Mouse (Mus musculus): ENCODE measurements at regions not wholly inside any gene's neighbourhood (a gene's known extent, or its start where the extent isn't known, plus 50 kb on each side); places are given as distances from the start of the nearest gene placed in this dataset.

GRCm38 (mm10) chr17:9879556-9880206 lies 210.2 kb upstream of the Pabpc6 start:
- intact Hi-C loops (cut with DNase I): no loop called here
- DNase-seq: no peak

DNA sequence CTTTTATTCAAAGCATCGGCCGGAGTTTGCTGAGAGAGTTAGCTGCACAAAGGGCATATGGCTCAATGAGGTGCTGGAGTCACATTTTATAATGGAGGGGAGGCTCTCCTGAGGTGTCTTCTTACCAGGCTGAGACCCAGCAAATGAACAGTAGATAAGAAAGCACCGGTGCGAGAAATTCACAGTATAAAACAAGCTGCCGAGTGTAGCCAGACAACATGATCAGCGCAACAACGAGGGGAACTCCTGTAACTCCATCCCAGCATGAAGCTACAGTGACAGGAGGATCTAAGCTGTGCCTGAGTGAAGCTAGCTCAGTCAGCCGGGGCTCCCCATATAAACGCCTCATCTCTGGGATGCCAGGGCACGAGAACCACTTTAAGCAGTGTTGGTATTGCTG lies 204.2 kb upstream of the Pabpc6 start:
- no peak for DNase-seq
- intact Hi-C loops (cut with DNase I): no loop called here

GRCm38 (mm10) chr17:9870237-9870636 lies 200.7 kb upstream of the Pabpc6 start:
- DNase-seq: peak in 1 of 2 experiments; percentile 18
- intact Hi-C loops (cut with DNase I): no loop called here

DNA sequence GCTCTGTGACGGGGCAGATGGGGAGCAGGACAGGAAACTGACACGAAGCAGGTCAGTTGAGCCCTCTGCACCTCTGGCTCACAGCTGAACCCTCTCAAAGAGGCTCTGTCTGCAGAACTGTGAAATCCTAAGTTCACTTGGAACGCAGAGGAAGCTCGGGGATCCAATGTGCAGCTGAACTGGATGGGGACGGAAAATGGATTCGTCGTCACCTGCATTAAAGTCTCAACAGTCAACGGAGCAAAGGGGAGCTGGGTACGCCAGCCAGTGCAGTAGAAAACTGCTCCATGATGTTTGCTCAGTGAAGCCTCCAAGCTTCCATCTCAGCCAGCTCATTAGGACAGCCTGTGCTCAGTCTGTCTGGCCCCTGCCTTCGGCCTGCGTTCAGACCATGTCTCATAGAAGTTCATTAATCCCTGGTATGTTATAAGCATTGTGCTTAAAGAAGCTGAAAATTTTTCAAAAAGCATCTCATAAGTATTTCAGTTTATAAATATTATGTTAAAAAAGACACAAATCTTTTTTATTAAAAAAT lies 199.3 kb upstream of the Pabpc6 start:
- intact Hi-C loops (cut with DNase I): no loop called here
- no peak for DNase-seq

DNA sequence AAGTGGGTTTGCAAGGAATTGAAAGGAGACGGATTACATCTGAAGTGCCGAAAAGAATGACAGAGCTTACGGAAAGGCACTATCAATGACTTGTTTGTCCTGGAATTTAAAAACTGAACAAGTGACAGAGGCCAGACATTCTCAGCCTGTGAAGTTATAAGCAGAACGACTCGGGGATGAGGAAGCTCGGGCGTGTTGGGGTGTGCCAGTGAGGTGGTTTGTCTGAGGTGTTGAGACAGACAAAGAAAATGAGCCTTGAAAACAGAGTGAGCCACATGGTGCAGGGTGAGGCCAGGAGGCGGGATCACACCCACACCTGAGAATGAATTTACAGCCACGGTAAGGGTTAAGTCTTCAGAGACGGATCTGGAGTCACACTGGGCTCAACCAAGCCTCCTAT lies 194.7 kb upstream of the Pabpc6 start:
- no peak for DNase-seq
- intact Hi-C loops (cut with DNase I): no loop called here

GRCm38 (mm10) chr17:9861923-9862854 lies 192.7 kb upstream of the Pabpc6 start:
- no peak for DNase-seq
- intact Hi-C loops (cut with DNase I): no loop called here

- intact Hi-C loops (cut with DNase I): no loop called here
- DNase-seq: no peak
Measured at GRCm38 (mm10) chr17:9861346-9861745, 191.8 kb upstream of the Pabpc6 start.

DNA sequence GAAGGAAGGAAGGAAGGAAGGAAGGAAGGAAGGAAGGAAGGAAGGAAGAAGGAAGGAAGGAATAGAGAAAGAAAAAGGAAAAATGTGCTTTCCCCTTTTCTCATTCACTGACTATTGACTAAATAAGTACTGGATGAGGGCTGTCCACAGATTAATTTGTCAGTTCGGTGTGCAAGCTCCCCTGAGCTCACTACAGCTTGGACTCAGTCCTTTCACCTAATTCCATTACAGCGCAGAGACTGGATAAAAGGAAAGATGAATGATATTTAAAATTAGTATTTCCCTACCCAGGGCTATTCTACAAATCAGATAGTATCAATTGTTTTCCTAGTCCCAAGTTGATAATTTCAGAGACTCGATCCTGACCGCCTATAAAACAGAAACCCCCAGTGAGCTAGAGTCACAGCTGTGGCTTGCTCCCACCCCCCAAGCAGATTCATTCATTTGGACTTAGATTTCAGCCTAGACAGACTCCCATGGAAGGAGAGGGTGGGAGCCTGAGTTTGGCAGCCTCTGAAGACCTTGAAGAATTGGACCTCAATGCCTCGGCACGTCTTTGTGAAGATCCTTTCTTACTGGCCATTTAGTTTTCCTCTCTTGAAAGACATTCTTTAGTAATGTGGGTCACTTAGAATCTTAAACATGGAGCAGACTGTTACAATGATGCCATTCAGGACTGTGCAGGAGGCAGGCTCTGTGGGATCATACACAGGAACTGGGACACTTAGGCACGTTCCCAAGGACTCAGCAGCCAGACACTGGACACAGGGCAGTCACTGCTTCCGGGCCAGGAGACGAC lies 179.2 kb upstream of the Pabpc6 start:
- intact Hi-C loops (cut with DNase I): loop anchor here (5.0 kb wide), 1 partner anchor 469 kb away; the partner anchor contains the start of gene Qk
- peak in 1 of 2 experiments; percentile 18 for DNase-seq

DNA sequence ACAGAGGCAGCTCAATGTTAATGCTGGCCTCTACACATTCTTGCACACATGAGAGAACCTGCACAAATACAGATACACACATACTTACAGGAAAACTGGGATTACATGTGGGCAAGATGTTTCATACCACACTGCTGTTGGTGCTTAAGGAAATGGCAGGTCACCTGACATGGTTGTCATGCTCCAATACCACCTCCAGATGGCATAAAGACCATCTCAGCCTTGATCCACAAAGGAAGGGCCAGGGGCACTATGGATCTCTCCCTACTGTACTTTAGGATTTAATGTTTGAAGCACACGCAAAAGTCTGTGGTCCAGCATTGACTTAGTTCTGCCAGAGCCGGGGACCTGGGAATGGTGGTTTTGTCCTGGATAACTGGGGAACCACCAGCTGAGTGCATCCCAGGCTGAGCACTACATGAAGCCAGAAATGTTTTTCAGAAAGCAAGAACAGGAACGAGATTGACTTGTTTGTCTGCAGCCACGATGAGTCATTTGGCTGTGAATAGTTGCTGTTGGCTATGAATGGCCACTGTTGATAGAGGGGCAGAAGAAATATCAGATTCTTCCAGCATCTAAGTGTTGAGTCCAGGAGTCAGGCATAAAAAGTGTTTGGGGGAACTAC lies 176.0 kb upstream of the Pabpc6 start:
- peak; percentile 11 to 18 for DNase-seq
- intact Hi-C loops (cut with DNase I): loop anchor here (2.0 to 5.0 kb wide), 2 partner anchors 193 to 472 kb away; partner anchors contain the start of gene Qk

GRCm38 (mm10) chr17:9841103-9841502 lies 171.6 kb upstream of the Pabpc6 start:
- intact Hi-C loops (cut with DNase I): no loop called here
- DNase-seq: no peak

DNA sequence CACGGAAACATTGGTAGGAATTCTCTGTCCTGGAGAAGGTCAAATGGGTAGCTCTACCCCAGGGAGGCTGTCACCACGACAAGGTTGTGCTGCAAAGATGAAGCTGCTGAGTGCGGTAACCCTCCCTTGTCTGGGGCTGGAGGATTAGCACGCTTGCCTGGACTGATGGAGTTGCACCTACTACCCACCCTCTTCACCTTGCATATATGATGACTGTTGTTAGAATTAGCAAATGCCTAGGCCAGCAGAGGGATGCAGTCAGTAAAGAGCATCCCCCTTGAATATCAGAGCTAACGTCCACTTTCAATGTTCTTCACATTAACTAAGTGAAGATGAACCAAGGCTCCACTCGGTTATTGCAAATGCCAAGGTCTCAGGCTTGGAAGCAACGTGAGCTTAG lies 169.7 kb upstream of the Pabpc6 start:
- intact Hi-C loops (cut with DNase I): no loop called here
- no peak for DNase-seq

- intact Hi-C loops (cut with DNase I): no loop called here
- DNase-seq: no peak
Measured at GRCm38 (mm10) chr17:9836995-9837842, 167.7 kb upstream of the Pabpc6 start.

DNA sequence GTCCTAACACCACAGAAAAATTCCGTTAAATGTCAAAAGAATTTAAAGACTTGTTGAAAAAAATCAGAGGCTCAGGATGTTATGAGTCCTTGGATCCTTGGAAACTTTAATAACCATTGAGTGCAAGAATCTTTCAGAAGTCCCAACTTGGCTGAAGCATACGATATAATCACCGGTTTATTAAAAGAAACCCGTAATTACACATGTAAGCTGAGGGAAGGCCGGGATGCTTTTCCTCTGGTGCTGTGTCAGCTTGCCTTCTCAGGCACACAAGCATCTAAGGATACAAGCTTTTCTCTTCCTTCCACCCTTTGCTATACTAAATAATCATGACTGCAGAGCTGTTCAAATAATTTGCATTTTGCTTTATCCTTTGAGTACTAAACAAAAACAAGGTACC lies 160.4 kb upstream of the Pabpc6 start:
- intact Hi-C loops (cut with DNase I): no loop called here
- DNase-seq: no peak

DNA sequence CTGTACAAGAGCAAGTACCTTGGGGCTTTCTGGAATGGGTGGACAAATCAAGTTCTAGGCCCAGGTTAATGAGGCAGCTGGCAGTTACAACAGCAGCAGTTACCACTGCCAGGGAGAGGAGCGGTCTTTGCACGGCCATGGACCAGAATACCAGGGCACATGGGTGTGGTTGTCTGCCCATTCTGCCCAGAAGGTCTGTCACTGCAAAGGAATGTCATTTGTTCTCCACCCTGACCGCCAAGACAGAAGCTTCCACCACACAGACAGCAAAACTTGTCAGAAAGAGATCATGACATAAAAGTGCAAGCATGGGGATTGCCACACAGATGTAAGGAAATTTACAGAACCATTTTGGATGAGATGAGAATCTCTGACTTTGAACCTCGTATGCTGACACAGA lies 151.8 kb upstream of the Pabpc6 start:
- no peak for DNase-seq
- intact Hi-C loops (cut with DNase I): no loop called here

DNA sequence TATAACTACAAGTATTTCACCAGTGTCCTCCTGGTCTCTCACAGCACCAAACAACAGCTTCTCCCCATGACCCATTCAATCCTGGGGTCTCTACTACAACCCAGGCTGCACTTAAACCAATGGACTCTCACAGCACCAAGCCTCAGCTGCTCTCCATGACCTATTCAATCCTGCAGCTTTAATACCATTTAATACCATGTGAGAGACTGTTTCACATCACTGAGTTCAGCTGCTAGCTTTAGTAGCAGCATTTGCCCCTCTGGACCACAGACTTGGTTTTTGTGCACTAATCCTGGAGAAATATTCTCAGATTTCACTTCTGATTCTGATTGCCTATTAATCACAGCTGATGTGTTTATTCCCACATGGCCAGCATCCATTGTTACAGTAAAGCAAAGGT lies 147.5 kb upstream of the Pabpc6 start:
- intact Hi-C loops (cut with DNase I): no loop called here
- DNase-seq: no peak

DNA sequence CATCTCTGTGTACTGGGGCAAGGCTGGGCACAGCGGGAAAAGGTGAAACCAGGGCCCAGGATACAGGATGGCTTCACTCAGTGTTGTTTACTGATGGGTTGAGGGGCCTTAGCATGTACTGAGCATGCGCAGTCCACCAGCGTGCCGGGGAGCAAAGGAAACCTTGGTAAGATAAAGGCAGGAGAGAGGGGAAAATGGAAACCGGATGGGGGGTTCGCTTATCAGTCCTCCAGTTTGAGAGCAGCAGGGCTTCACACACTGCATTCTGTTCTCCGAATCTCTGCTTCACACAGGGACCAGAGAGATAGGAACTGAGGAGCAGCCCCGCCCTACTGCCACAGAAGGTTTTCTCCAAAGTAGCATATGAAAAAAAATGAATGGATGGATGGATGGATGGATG lies 127.6 kb upstream of the Pabpc6 start:
- intact Hi-C loops (cut with DNase I): no loop called here
- DNase-seq: no peak

DNA sequence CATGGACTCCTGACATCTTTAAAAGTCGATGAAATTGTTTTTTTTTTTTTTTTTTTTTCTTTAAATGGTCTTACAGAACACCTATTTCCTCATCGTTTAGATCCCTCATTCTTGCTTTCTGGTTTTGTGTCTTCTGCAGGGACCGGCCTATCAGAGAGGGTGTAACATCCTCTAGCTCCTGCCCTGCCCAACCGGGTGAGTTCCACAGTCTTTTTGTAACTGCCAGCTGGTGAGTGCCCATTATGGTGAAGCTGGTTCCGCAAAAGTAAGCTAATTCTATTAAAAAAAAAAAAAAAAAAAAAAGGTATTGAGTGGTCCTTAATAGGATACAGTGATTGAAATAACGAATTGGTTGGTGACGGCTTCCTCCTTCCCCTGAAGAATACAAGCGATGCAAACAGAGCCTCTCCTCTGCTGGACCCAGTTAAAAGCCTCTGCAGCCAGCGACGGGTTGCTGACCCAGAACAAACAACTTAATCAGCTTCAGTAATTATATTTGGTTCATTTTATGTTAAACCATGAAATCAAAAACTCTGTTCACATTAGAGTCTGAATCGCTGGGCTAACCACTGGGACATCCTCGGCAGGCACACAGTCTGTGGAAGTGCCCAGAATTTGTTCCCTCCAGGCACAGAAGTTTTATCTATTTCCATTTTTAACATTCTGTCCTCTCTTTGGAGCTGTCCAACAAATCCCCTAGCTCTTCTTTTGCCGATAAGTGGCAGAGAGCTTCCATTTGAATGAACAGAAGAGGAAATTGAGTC lies 126.9 kb upstream of the Pabpc6 start:
- DNase-seq: no peak
- intact Hi-C loops (cut with DNase I): no loop called here

DNA sequence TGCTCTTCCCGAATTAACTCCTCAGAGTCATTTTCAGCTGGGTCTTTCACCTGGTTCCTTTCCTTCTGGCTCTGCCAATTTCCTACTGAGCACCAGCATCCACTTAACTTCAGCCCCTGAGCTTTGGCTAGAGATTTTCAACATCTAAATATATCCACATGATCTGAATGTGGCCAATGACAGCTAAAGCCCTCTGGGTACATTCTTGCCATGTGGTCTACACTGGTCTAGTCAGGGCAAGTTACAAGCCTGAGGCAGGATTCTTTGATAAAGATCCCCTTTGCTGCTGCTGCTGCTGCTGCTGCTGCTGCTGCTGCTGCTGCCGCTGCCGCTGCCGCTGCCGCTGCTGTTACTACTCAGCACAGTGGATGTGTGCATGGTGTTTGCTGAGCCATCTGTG lies 109.3 kb upstream of the Pabpc6 start:
- intact Hi-C loops (cut with DNase I): loop anchor here (5.0 kb wide), 1 partner anchor 183 kb away; no protein-coding TSS in a partner anchor
- no peak for DNase-seq

- no peak for DNase-seq
- intact Hi-C loops (cut with DNase I): loop anchor here (5.0 kb wide), 1 partner anchor 185 kb away; no protein-coding TSS in a partner anchor
Measured at GRCm38 (mm10) chr17:9777165-9777564, 107.6 kb upstream of the Pabpc6 start.
